Mouse (Mus musculus) central nervous system, embryonic 18 days (tissue): ENCODE data around the gene 1700067P10Rik. TPM values are rescaled to one million over a fixed set of nuclear protein-coding genes. Genes with fewer than 3 reads are reported as not detected.

Source experiments
- polyA plus RNA-seq: library from polyadenylated mRNA; depleted of rRNA; stranded (reverse); fragments of >200 nt; gene quantifications from 2 replicates; pipeline ENCODE4 v1.2.3, GENCODE M21; 2012; rRNA removed

The 1700067P10Rik gene
- polyA plus RNA-seq = 0.05 TPM in 1 of 2 replicates, not detected in the other

DNA sequence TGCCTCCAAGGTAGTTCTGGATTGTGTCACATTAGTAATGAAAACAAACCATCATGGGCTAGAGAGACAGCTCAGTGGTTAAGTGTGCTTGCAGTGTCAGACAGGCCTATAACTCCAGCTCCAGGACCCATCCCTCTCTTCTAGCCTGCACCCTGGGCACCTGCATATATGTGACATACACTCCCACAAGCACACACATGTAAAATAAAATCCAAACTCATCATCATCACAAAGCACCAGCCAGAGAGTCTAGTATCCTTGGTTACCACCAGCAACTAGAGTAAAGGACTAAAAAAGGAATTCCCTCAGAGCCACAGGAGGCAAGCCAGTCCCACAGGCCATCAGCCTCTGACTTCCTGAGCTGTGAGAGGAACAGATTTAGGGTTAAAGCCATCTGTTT is at the start of gene 1700067P10Rik:
Gene 1700067P10Rik (plus strand): TSS at position 301 of the 400 bp plus-strand sequence.

Other genes starting within 250 kb of the 1700067P10Rik start
- gene Foxp4, start 164.7 kb upstream of the 1700067P10Rik start, polyA plus RNA-seq = 76.0 and 86.9 TPM in 2 replicates
- gene 1700122O11Rik, start 51.0 kb upstream of the 1700067P10Rik start, polyA plus RNA-seq = not detected in 2 replicates
- gene 9830107B12Rik, start 56.9 kb downstream of the 1700067P10Rik start, polyA plus RNA-seq = not detected in 2 replicates
- 0.05 TPM in 1 of 2 replicates, not detected in the other for gene A530064D06Rik, start 78.0 kb downstream of the 1700067P10Rik start, polyA plus RNA-seq
- 0.03 TPM in 1 of 2 replicates, not detected in the other for gene Trem1, start 143.4 kb downstream of the 1700067P10Rik start, polyA plus RNA-seq
- 0.08 and 0.09 TPM in 2 replicates for gene Trem3, start 158.5 kb downstream of the 1700067P10Rik start, polyA plus RNA-seq
- 0.09 TPM in 1 of 2 replicates, not detected in the other for gene Treml4, start 175.0 kb downstream of the 1700067P10Rik start, polyA plus RNA-seq
- 0.10 and 0.13 TPM in 2 replicates for gene Treml2, start 210.2 kb downstream of the 1700067P10Rik start, polyA plus RNA-seq
- 0.03 and 0.09 TPM in 2 replicates for gene B430306N03Rik, start 226.8 kb downstream of the 1700067P10Rik start, polyA plus RNA-seq